Mouse (Mus musculus): ENCODE measurements at regions not wholly inside any gene's neighbourhood (a gene's known extent, or its start where the extent isn't known, plus 50 kb on each side); places are given as distances from the start of the nearest gene placed in this dataset.

DNA sequence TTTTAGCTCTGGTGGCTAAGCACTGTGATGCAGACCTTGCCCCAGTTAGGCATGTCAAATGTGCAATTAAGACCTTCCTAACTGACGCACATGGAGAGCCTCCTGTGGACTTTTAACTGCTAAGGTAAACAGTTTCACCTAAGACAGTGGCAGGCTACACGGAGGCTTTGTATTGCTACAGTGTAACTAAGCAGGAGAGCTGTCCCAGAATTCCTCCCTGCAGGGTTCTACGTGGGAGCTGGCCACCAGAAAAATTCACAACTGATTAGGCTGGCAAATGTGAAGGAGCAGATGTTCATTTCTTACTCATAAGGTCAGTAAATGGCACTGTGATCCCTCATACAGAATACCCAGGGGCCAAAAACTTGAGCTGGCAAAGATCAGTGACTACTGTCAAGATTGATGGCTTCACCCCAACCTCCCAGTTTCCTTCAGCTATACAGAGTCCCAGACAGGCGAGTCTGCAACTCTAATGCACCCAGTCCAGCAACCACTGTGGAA lies 165.5 kb upstream of the Ift57 start:
- no peak overlapping the region for H3K27ac ChIP-seq
- no peaks in the 10 kb centered on the region for H3K27me3 ChIP-seq (ENCODE audit: low read depth, poor library complexity, severe bottlenecking)
- no peak overlapping the region for H3K4me3 ChIP-seq
- 41% methylated on average over 4 of the region's 4 CpGs for WGBS
- DNase-seq (ENCODE audit: low spot score) = no peak
- H3K36me3 ChIP-seq = no peaks in the 10 kb centered on the region
- H3K9me3 ChIP-seq (replicated peaks) = no peaks in the 10 kb centered on the region
- H3K4me1 ChIP-seq = peaks cover 12% of the 10 kb centered on the region; the same call in 1 of the 2 replicates

DNA sequence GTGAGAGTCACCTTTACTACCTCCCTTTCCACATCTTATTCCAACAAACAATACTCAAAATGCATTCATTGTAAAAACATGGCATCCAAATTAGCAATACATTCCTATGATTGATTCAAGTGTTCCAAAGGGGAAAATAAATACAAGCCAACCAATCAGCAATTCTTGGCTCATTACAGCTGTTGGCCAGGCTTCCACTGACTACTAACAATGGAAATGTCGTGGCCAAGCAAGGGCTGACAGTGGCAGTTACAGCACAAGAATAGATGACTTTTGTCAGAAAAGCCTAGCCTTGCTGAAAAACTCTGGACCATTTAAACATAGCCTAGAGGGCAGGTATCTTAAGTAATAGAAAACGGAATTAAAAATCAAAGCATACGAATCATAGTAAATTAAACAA lies 148.8 kb upstream of the Ift57 start:
- no peaks in the 10 kb centered on the region for H3K36me3 ChIP-seq
- H3K27ac ChIP-seq = no peak overlapping the region
- WGBS = 90% methylated on average over 3 of the region's 3 CpGs

GRCm38 (mm10) chr16:49570031-49570430 lies 129.0 kb upstream of the Ift57 start:
- Histone ChIP-seq H3K36me3 (no peaks in the 10 kb centered on the region), H3K27ac (no peak overlapping the region), H3K4me1 (no peaks in the 10 kb centered on the region), H3K9me3 (replicated peaks) (no peaks in the 10 kb centered on the region), H3K4me3 (no peak overlapping the region), H3K27me3 (ENCODE audit: low read depth, poor library complexity, severe bottlenecking) (no peaks in the 10 kb centered on the region)
- DNase-seq (ENCODE audit: low spot score) = no peak
- WGBS = 95% methylated on average over 2 of the region's 2 CpGs

More for the DNA sequence above, 148.8 kb upstream of the Ift57 start:
- no peak overlapping the region for H3K4me3 ChIP-seq
- no peaks in the 10 kb centered on the region for H3K9me3 ChIP-seq (replicated peaks)
- no peaks in the 10 kb centered on the region for H3K4me1 ChIP-seq
- DNase-seq (ENCODE audit: low spot score) = no peak
- H3K27me3 ChIP-seq (ENCODE audit: low read depth, poor library complexity, severe bottlenecking) = no peaks in the 10 kb centered on the region

DNA sequence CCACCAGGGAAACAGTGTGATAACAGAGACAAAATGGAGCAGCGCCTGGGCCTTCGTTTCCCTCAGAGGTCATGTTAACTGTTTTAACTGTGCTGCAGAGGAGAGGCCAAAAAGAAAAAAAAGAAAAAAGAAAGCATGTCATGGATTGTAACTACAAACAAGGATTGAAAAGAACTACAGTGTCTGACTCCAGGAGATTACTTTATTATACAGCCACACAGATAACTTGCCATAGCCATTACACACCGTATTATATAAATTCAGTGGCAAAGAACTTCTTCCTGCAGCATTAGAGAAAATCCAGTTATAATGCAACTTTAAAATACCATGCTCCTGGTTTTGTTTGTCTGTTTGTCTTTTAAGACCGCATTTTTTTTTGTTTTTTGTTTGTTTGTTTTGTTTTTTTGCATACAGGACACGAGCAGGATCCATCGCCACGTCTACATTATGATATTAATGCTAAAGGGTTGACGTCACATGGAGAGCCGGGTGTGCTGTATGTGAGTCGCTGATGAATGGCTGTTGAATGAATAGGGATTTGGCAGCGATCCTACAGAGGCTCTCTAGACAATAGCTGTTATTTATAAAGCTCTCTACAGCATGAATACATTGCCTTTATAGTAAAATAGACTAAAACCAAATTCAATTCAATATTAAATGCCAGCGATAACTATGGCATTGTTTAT lies 126.4 kb upstream of the Ift57 start:
- Histone ChIP-seq H3K36me3 (no peaks in the 10 kb centered on the region), H3K4me1 (no peaks in the 10 kb centered on the region), H3K4me3 (no peak overlapping the region), H3K27me3 (ENCODE audit: low read depth, poor library complexity, severe bottlenecking) (no peaks in the 10 kb centered on the region), H3K27ac (no peak overlapping the region), H3K9me3 (replicated peaks) (no peaks in the 10 kb centered on the region)
- 90% methylated on average over 12 of the region's 12 CpGs for WGBS
- DNase-seq (ENCODE audit: low spot score) = no peak

- H3K9me3 ChIP-seq (replicated peaks) = no peaks in the 10 kb centered on the region
- no peak for DNase-seq (ENCODE audit: low spot score)
- H3K4me3 ChIP-seq = no peak overlapping the region
- no peaks in the 10 kb centered on the region for H3K27me3 ChIP-seq (ENCODE audit: low read depth, poor library complexity, severe bottlenecking)
- no peaks in the 10 kb centered on the region for H3K36me3 ChIP-seq
- H3K4me1 ChIP-seq = no peaks in the 10 kb centered on the region
- 80% methylated on average over 3 of the region's 3 CpGs for WGBS
- H3K27ac ChIP-seq = no peak overlapping the region
Observed at GRCm38 (mm10) chr16:49573171-49573517, 125.9 kb upstream of the Ift57 start.

- WGBS = 90% methylated on average over 4 of the region's 4 CpGs
- no peaks in the 10 kb centered on the region for H3K4me1 ChIP-seq
- DNase-seq (ENCODE audit: low spot score) = no peak
- no peak overlapping the region for H3K4me3 ChIP-seq
- no peaks in the 10 kb centered on the region for H3K27me3 ChIP-seq (ENCODE audit: low read depth, poor library complexity, severe bottlenecking)
- no peaks in the 10 kb centered on the region for H3K36me3 ChIP-seq
- H3K27ac ChIP-seq = no peak overlapping the region
- no peaks in the 10 kb centered on the region for H3K9me3 ChIP-seq (replicated peaks)
Observed at GRCm38 (mm10) chr16:49578976-49579375, 120.1 kb upstream of the Ift57 start.

DNA sequence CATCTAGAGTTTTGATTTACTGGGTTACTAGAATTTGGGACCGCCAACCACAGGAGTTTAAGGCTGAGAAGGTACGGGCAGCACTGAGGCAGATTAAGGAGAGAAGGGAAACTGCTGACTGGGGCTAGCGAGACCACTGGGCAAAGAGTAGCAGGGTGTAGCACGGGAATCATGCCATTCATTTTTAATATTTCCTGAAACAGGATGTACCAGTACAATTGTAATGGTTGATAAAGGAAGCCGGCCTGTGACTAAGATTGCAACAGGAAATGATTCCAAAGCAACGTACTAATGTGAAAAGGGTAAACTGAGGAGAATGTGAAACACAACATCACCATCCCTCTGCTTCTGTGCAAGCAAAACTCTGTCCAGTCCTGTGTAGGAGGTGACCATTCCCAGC lies 118.3 kb upstream of the Ift57 start:
- Histone ChIP-seq H3K27me3 (ENCODE audit: low read depth, poor library complexity, severe bottlenecking) (no peaks in the 10 kb centered on the region), H3K4me3 (no peak overlapping the region), H3K36me3 (no peaks in the 10 kb centered on the region), H3K4me1 (no peaks in the 10 kb centered on the region), H3K9me3 (replicated peaks) (no peaks in the 10 kb centered on the region), H3K27ac (no peak overlapping the region)
- no peak for DNase-seq (ENCODE audit: low spot score)
- 93% methylated on average over 6 of the region's 6 CpGs for WGBS

GRCm38 (mm10) chr16:49606500-49606899 lies 92.5 kb upstream of the Ift57 start:
- Histone ChIP-seq H3K36me3 (no peaks in the 10 kb centered on the region), H3K4me3 (no peak overlapping the region), H3K27ac (no peak overlapping the region), H3K27me3 (ENCODE audit: low read depth, poor library complexity, severe bottlenecking) (no peaks in the 10 kb centered on the region), H3K9me3 (replicated peaks) (no peaks in the 10 kb centered on the region), H3K4me1 (no peaks in the 10 kb centered on the region)
- WGBS = 95% methylated on average over 2 of the region's 2 CpGs
- no peak for DNase-seq (ENCODE audit: low spot score)

- WGBS = 89% methylated on average over 3 of the region's 3 CpGs
- no peaks in the 10 kb centered on the region for H3K27me3 ChIP-seq (ENCODE audit: low read depth, poor library complexity, severe bottlenecking)
- no peak overlapping the region for H3K27ac ChIP-seq
- no peak for DNase-seq (ENCODE audit: low spot score)
- H3K4me3 ChIP-seq = no peak overlapping the region
- no peaks in the 10 kb centered on the region for H3K4me1 ChIP-seq
- H3K9me3 ChIP-seq (replicated peaks) = no peaks in the 10 kb centered on the region
- H3K36me3 ChIP-seq = no peaks in the 10 kb centered on the region
Observed at GRCm38 (mm10) chr16:49614801-49615200, 84.2 kb upstream of the Ift57 start.

DNA sequence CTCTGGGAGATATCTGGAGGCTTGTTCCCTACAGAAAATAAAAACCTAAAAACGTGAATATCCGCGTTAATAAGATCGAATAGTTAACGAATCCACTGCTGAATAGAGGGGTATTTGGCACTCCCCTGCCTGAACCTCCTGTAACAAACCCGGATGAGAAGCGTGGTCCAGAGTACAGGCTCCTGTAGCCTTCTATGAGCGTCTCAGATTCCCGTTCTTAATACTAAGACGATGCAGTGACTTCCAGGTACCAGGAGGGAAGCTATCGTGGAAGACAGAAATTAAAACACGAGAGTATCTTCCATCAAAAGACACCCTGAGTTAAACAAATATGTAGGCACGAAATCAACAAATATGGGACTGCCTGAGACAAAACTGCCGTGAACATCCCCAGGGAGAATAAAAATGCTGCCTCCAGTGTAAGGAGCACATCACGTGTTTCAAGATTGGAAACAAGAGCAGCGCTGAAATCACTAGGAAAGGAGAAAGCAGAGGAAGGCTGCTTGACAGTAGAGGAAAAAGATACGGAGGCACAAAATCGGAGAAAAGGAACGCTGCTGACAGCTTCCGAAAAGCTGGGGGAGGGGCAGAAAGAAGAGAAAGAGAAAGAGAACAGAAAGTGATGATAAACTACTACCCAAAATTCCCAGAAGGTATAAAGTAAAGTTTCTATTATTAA lies 83.6 kb upstream of the Ift57 start:
- Histone ChIP-seq H3K36me3 (no peaks in the 10 kb centered on the region), H3K9me3 (replicated peaks) (no peaks in the 10 kb centered on the region), H3K27ac (no peak overlapping the region), H3K27me3 (ENCODE audit: low read depth, poor library complexity, severe bottlenecking) (no peaks in the 10 kb centered on the region), H3K4me3 (no peak overlapping the region), H3K4me1 (no peaks in the 10 kb centered on the region)
- WGBS = 89% methylated on average over 20 of the region's 20 CpGs
- DNase-seq (ENCODE audit: low spot score) = no peak

- DNase-seq (ENCODE audit: low spot score) = no peak
- Histone ChIP-seq H3K4me3 (no peak overlapping the region), H3K27ac (no peak overlapping the region), H3K4me1 (no peaks in the 10 kb centered on the region), H3K36me3 (no peaks in the 10 kb centered on the region), H3K9me3 (replicated peaks) (no peaks in the 10 kb centered on the region), H3K27me3 (ENCODE audit: low read depth, poor library complexity, severe bottlenecking) (no peaks in the 10 kb centered on the region)
- WGBS = 80% methylated on average over 13 of the region's 13 CpGs
Observed at GRCm38 (mm10) chr16:49616263-49616872, 82.7 kb upstream of the Ift57 start.

DNA sequence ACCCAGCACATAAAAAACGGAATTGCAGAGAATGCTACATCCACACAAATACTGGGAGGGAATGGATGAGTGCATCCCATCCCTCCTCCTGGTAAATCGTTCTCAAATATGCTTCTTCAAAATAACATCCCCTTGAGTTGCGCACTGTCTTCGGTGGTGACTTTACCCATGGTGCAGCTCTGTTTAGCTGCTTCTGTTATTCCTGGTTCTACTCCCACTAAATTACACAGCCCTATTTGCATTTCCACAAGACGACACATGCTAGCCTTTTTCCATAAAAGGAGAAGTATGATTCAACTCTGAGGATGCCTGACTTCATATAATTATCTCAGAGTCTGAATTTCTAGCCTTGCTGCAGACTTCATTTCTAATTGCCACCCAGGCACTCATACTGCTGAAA lies 65.5 kb upstream of the Ift57 start:
- Histone ChIP-seq H3K4me3 (no peak overlapping the region), H3K36me3 (no peaks in the 10 kb centered on the region), H3K9me3 (replicated peaks) (no peaks in the 10 kb centered on the region), H3K27ac (no peak overlapping the region), H3K27me3 (ENCODE audit: low read depth, poor library complexity, severe bottlenecking) (no peaks in the 10 kb centered on the region), H3K4me1 (no peaks in the 10 kb centered on the region)
- 85% methylated on average over 5 of the region's 5 CpGs for WGBS
- DNase-seq (ENCODE audit: low spot score) = no peak

DNA sequence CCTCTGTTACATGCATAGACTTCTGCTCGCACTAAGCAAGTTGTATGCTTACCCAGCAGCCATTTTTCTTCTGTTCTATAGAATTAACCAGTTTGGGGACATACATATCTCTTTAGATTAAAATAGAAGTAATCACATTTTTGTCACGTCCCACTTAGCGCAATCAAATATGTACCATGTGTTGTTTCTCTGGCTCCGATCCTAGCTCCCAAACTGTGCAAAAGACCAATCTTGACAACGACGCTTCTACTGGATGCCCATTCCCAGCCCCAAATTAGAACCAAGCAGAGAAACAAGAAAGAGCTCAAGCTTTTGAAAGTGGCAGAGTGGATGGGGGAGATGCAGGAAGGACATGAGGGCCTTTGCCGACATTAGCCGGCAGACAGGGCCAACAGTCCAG lies 63.5 kb upstream of the Ift57 start:
- no peak overlapping the region for H3K4me3 ChIP-seq
- no peak overlapping the region for H3K27ac ChIP-seq
- no peaks in the 10 kb centered on the region for H3K27me3 ChIP-seq (ENCODE audit: low read depth, poor library complexity, severe bottlenecking)
- H3K9me3 ChIP-seq (replicated peaks) = no peaks in the 10 kb centered on the region
- H3K4me1 ChIP-seq = no peaks in the 10 kb centered on the region
- H3K36me3 ChIP-seq = no peaks in the 10 kb centered on the region
- WGBS = 93% methylated on average over 8 of the region's 8 CpGs
- DNase-seq (ENCODE audit: low spot score) = no peak
